Mouse (Mus musculus) adrenal gland, adult 10 weeks (tissue): ENCODE measurements around the gene Gm26657. TPM values are rescaled to one million over a fixed set of nuclear protein-coding genes. Genes with fewer than 3 reads are reported as not detected.

Experiments used
- polyA plus RNA-seq: library from polyadenylated mRNA; stranded (reverse); fragments of 350-450 nt; fragmentation: Illumina TruSeq; extraction: RNeasy Lipid Tissue Mini Kit (QIAGEN cat#74804); gene quantifications from one replicate; pipeline ENCODE4 v1.2.3, GENCODE M21; 2014; ENCODE audit warnings: low read depth, low replicate concordance

Gene Gm26657
- polyA plus RNA-seq, result not detected

GRCm38 (mm10) chr4:56740020-56740485, at the start of gene Gm26657:
Gm26657 (plus strand) TSS chr4:56740070.

GRCm38 (mm10) chr4:56741041-56741493, 1.2 kb downstream of the Gm26657 start, which contains the start of gene Actl7b:
Actl7b (minus strand) TSS chr4:56741443.

GRCm38 (mm10) chr4:56743363-56744195, 3.7 kb downstream of the Gm26657 start, which contains the start of gene Actl7a:
Actl7a (plus strand) TSS chr4:56743413.

Other genes starting within 250 kb of the Gm26657 start
- not detected for gene Actl7b, start 1.4 kb downstream of the Gm26657 start, polyA plus RNA-seq
- not detected for gene Actl7a, start 3.3 kb downstream of the Gm26657 start, polyA plus RNA-seq
- 49.2 TPM for gene Elp1, start 62.3 kb downstream of the Gm26657 start, polyA plus RNA-seq
- gene Fam206a, start 62.3 kb downstream of the Gm26657 start, polyA plus RNA-seq, result 25.0 TPM
- gene Ctnnal1, start 125.1 kb downstream of the Gm26657 start, polyA plus RNA-seq, result 26.1 TPM
- 91.4 TPM for gene Tmem245, start 207.4 kb downstream of the Gm26657 start, polyA plus RNA-seq